Mouse (Mus musculus): ENCODE results near the gene Psmd7.

DNA sequence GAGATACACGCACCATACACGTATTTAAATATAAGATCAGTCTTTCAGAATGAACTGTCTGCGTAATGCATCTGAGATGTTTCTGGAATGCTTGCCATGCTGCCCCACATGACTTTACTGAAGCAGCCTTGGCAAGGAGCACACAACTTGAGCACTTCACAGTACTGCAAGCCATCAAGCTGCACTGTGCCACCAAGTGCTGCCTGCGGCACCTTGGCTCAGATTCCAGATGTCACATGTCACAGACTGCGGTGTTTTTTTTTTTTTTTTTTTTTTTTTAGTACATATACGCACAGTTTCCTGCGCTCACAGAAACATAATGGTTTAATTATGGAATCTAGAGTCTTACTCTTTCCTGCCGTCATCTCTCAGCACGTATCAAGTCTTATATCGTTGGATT is 30.2 kb upstream of the Psmd7 start:
- TF ChIP-seq CTCF (IDR thresholded peaks at IDR 0.05; ENCODE audit: extremely low read depth, insufficient read length, insufficient replicate concordance, low read depth, low read length) (no peak), POLR2A (IDR thresholded peaks at IDR 0.05; ENCODE audit: low read depth, low read length) (no peak)
